Mouse (Mus musculus) T-cell, adult 2 months (primary cell): ENCODE measurements around the gene Tagln.

Experiments
- DNase-seq: peaks from one replicate; pipeline ENCODE4 v3.0.0; 2022; ENCODE audit warnings: low spot score

The Tagln gene

DNA sequence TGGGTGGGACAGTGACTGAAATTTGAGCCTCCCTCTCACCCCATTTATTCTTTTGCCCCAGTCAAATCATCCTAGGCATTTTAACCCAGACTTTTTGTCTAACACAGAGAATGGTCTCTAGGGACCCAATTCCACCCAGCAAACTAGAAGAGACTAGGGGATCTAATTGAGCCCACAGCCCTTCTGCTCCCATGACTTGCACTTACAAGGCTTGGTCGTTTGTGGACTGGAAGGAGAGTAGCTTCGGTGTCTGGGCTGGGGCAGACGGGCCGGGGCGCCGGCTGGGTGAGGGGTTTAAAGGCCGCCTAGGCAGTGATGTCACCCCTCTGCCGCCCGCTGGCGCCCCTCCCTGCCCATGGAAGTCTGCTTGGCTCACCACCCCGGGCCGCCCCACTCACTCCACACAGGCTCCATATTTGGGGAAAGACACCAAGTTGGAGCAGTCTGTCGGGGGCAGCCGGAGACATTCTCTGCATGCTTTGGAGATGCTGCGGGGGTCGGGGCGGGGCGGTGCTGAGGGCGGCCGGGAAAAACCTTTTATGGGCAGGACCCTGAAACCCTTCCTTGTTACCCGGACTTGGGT lies at the start of gene Tagln:
Tagln (minus strand) TSS at position 431 of the 583 bp plus-strand sequence.
- DNase-seq: no peak

DNA sequence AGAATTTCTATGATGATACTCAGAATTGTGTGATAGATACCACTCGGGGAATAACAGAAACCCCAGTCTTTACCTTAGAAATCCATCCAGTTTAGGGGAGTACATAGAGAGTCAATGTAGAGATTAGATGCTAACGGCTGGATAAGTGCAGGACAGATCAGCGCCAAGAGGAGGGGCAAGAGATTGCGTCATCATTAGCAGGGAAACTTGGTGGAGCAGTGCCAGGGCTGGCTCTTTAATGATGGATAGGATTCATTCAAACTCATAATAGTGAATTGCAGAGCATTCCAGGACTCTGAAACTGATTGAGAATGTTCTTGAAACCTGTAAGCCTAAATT lies 49.3 kb upstream of the Tagln start:
- no peak for DNase-seq

GRCm38 (mm10) chr9:45984409-45985228 lies 48.8 kb upstream of the Tagln start:
- peak; percentile 89 for DNase-seq

- no peak for DNase-seq
Observed at GRCm38 (mm10) chr9:45983676-45984408, 48.0 kb upstream of the Tagln start.

GRCm38 (mm10) chr9:45981331-45981730 lies 45.5 kb upstream of the Tagln start:
- DNase-seq: peak; percentile 27

DNA sequence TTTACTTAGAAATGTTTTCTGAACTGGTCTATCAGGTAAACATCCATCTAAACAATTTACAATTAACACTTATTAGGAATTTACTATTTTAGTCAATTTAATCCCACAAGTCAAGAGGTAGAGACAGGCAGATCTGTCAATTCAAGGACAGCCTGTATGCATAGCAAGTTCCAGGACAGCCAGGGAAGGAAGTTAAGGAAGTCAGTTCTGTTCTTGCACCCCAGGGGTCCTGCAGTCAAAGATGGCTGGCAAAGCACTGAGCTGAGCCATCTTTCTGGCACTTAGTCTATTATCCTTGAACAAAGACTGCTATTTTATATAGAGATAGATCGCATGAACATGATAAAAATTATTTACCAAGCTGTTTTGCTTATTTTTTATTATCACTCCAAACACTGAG lies 44.8 kb upstream of the Tagln start:
- DNase-seq: no peak

DNA sequence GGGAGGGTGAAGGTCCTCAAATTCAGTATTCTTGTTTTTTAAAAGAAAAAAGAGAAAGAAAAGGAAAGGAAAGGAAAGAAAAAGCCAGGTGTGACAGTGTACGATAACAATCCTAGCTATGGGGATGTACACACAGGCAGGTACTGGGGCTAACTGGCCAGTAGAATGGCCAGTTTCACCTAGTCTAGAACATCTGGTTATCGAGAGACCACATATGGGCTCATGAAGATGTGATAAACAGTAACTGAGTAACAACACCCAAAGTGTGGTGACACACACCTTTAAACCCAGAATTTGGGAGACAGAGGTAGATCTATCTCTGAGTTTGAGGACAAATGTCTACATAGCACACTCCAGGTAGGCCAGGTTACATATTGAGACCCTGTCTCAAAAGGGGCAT lies 43.9 kb upstream of the Tagln start:
- DNase-seq: no peak

- peak; percentile 15 for DNase-seq
Observed at GRCm38 (mm10) chr9:45976884-45977283, 41.0 kb upstream of the Tagln start.

DNA sequence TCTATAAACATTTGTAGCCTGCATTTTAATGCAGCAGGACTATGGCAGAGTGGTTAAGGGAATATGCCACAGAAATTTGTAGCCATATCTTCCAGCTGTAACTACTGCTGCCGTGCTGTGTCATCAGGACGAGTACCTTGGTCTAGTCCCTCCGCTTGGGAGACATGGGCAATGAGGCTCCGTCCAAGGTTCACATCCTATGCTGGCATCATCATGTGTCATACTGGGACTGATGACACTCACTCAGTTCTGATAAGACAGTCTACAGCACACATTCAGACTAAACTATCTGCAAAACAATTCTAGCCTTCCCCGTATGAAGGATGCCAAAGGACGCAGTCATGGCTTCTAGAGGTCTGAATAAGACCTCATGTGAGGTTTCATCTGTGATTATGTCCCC lies 27.7 kb upstream of the Tagln start:
- no peak for DNase-seq

DNA sequence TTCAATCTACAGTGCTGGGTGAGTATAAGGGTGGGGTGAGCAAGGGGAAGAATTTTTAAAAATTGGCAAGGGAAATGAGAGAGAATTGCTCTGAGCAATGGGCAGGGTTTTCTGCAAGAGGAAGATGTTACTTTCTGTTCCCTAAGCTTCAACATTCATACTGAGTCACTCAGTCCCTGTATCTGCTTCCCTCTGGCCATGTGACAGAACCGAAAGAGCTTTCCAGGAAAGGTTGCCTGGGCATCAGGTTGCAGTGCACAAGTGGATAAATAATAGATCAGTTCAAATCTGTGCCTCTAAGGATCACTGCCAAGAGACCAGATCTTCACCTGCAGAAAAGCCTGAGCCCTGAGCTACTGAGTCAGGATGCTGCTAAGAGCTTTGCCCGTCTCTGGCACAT lies 26.0 kb upstream of the Tagln start:
- DNase-seq: no peak

- DNase-seq: no peak
Observed at GRCm38 (mm10) chr9:45959661-45960060, 23.8 kb upstream of the Tagln start.

DNA sequence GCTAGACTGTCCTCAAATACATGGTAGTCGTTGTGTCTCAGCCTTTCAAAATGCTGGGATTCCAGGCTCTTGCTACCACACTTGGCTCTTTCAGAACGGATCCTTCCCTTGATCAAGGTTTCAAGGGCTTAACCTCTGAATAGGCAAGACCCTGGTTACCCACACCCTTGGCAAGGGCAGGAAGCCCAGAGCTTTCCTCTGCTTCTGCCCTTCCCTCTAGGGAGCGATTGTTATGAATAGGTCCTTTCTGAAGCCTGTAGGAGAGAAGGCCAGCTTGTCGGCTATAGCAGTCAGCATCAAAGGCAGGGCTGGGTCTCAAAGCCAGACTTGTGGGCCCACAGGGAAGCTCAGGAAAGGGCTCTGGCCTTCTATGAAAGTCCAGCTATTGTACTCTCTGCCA lies 23.0 kb upstream of the Tagln start:
- DNase-seq: no peak

GRCm38 (mm10) chr9:45958023-45958670 lies 22.3 kb upstream of the Tagln start:
- DNase-seq: no peak

DNA sequence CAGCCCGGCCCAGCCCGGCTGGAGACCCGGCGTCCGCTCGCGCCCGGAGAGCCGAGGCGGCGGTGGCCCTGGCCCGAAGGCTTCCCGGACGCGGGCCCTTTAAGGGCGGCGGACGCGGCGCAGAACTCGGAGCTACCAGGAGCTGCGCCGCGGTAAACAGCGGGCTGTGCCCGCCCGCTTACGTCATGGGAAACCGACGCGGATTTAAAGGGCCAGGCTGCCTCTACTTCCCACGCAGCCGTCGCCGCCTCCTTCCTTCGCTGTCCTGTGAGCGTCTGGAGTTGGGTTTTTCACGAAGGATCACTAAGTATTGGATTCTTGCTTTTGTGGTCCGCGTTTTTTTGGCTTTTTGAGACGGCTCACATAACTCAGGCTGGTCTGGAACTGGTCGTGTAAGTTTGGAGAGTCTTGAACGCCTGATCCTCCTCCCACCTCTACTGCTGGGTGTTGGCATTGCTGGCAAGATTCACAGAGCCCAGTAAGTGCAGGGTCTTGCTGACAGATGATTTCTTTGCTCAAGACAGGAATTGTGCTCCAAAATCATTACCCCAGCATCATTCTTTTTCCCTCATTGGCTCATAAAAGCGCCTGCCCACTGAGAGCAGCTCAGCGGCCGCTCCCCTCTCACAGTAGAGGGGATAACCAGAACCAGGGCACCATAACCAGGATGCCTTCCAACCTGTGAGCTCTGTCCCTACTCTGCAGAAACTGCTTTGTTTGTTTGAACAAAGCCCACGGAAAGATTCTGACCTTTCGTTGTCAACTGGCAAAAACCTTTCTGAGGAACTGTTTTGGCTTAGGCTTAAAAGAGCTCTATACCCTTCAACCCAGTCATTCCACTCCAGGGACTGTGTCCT lies 19.5 kb upstream of the Tagln start, which contains the start of gene Sidt2:
Sidt2 (minus strand) TSS at position 152 of the 857 bp plus-strand sequence.
- DNase-seq: peak; percentile 90

DNA sequence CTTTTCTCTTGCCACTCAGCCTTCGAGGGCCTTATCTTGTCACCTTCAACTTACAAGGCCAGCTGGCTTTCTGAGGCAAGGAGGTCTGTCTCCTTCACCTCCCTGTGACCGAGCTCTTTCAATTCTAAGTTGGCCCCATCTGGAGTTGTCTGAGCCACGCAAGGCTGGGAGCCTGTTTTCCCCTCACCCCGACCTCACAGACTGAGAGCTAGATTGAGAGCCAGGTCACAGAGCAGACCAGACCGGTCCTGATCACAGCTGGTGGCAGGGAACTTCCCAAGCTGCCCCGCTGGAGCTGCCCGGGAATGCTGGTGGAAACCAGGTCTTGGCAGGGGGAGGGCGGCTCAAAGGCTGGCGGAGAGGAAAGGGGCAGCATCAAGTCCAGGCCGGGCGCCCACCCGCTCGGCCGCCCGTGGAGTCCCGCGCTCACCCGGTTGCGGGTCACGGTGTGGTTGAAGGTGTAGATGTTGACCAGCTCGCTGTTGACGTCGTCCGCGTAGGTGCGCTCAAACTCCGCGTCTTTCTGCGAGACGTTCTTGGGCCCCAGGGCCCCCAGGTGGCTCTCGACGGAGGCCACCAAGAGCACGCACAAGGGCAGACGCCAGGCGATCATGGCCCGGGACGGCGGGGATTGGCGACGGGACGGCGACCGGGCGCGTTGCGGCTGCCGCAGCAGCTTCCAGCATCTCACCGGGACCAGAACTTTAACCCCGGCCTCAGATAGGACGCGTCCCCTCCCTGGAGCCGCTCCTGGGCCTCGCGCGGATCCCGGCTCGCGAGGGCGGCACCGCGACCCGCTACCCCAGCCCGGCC lies 18.6 kb upstream of the Tagln start:
- DNase-seq: peak; percentile 59

DNA sequence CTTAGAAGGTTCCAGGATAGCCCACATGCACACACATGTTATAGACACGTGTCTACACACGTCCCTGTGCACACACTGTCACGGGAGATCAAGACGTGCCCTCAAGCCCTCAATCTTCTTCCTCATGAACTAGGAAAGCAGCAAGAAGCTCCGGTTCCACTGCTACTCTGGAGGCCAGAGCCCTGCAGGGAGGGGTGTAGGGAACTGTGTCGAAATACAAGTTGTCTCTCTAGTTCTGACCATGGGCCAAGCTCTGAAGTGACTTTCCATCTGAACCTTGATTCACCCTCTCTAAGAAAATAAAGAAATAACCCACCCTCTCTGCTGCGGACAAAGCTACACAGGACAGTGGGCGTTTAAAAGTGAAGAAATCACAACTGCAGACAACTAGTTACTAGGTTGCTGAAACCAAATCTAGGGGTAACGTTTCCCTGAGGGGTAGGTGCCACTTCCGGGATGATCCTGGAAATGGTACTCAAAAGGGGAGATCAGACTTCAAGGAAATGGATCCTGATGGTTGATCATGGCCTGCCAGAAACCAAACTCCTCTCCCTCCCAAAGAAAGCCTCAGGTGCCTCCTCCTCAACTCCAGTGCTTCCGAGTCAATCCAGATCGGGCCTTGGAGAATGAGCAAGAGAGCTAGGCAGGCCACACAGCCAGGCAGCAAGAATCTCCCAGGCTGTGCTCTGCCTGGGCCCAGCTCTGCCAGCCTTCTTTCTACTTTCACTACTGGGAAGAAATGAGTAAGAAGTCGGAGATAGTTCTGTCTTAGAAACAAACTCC lies 17.8 kb upstream of the Tagln start:
- DNase-seq: no peak

- no peak for DNase-seq
Observed at GRCm38 (mm10) chr9:45952890-45953289, 17.0 kb upstream of the Tagln start.

DNA sequence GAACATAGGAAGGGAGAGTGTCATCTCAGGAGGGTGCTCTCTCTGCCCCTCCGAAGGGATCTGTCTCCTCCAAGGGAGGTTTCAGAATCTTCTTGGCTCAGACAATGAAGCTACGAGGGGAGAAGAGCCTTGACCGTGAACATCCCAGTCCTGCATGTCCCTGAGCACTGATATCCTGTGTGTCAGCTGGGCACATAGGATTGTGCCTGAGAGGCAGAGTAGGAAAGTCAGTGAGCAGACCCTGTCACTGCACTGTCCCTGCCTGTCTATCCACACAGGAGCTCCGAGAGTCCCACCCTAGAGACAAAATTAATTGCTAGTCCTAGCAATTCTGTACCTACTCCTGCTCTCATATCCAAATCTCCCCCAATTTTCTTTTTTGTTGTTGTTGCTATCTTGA lies 16.2 kb upstream of the Tagln start:
- DNase-seq: no peak

DNA sequence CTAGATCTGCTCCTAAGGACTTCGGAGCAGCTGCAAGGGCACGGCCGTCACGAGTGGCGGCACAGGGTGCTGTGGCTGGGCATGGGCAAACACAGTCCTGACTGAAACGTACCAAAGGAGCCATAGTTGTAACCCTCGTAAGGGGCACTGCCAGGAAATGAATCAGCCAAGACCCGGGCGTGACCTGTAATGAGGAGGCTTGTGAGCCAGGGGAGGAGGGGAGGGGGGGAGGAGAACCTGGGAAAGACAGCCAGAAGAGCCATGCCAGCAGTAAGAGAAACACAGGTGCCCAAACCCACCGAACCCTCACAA lies 11.0 kb upstream of the Tagln start:
- no peak for DNase-seq
